Mouse (Mus musculus) urinary bladder, adult 2 months (tissue): Measurements from ENCODE around the gene Adh5. TPM values are rescaled to one million over a fixed set of nuclear protein-coding genes. Genes with fewer than 3 reads are reported as not detected.
A peak's percentile ranks its signal among the peaks of the same experiment; 100 is the strongest.

Experiments
- DNase-seq: peaks from one replicate; pipeline ENCODE4 v3.0.0; 2022; ENCODE audit warnings: low spot score
- polyA plus RNA-seq: library from polyadenylated mRNA; depleted of rRNA; stranded (reverse); fragments of >200 nt; gene quantifications from 2 replicates; pipeline ENCODE4 v1.2.3, GENCODE M21; 2012; rRNA removed

Gene Adh5
- polyA plus RNA-seq, result 91.0 and 96.9 TPM in 2 replicates

- DNase-seq, result peak; percentile 78
Observed at GRCm38 (mm10) chr3:138442612-138443464, at the start of gene Adh5. Gene Adh5 (plus strand): TSS chr3:138443093.

GRCm38 (mm10) chr3:138404872-138405271, 38.0 kb upstream of the Adh5 start:
- DNase-seq, result no peak

DNA sequence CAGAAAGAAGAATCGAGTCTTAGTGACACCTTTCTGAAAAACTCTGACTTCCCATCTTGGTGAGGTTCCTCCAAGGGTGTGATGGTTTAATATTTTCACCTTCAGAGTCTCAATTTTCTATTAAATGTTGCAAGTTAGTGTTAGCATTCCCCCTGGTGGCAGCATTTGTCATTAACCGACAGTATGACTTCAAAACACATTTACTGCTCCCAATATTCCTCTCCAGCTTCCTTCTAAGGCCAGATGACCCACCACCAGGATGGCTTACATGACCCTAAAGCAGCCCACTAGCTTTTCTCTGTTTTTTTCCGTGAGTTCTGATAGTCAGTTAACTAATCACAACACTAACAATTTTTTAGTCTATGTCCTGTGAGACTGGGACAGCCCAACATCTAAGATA, 37.6 kb upstream of the Adh5 start:
- DNase-seq, result no peak

- no peak for DNase-seq
Observed at GRCm38 (mm10) chr3:138405840-138406239, 37.1 kb upstream of the Adh5 start.

DNA sequence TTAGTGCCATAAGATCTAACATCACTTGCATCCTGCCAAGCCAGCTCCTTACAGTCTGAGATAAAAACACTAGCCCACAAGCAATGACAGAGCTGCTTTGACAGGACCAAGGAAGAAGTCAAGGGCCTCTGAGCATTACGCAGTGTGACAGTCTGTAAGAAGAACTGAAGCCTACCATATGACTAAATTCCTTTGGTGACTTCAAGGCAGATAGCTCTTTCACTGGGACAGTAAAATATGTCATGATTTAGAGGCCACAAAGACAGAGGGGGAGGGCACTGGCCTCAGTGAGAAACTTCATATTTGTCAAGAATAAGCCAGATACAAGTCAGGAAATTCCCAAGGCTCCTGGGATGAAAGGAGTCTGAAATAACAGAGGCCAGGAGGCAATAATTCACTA, 35.0 kb upstream of the Adh5 start:
- no peak for DNase-seq

DNA sequence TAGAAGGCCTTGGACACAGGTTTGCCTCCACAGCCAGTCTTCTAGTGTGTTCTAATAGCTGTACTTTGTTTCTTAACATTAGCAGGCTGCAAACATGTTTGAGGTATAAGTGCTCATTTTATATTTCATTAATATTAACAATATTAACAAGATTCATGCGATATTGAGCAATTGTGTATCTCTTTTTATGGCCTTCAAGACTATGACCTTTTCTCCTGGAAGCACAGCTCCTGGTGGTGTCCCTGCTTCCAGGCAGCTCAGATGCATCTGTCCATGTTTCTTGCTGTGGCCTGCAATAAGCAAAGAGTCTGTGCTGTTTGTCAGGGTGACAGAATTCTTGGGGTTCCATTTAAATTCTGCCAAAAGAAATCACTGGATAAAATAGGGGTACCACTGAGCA, 33.3 kb upstream of the Adh5 start:
- DNase-seq, result no peak

DNA sequence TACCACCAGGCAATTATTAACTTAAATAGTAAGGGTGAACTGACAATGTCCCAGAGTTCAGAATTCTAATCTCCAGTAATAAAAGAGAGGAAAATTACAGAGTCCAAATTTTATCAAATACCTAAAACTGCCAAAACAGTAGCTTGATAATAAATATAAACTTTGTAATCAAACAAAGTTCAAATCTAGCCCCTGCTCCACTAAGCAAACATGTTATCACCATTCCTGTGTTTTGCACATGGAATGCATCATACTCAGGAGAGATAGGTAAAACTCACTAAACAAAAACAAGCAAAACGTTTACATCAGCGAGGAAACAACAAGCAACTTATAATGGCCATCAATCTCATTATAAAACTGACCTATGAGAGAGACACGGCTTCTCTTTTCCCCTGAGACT, 32.7 kb upstream of the Adh5 start:
- DNase-seq, result no peak

GRCm38 (mm10) chr3:138415121-138415690, 27.7 kb upstream of the Adh5 start, which contains the start of gene Adh4:
Gene Adh4 (plus strand): TSS chr3:138415466.
- DNase-seq, result no peak

DNA sequence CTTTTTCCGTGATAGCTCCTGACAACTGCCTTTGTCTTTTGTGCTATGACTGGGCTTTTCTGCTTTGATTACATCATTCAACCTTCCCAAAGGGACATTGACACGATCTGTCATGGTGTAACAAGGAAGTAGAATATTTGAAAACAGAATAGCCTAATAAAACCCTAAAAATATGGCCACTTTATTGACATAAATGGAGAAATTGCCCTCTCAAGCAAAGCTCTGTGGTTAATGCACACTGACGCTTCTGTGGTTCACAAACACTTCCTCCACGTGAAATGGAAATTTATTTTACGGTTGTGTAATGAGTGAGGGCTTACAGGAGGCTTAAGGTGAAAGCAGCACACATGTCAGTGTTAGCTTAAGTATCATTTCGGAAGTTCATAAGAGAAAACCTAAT, 23.5 kb upstream of the Adh5 start:
- DNase-seq, result no peak

GRCm38 (mm10) chr3:138420385-138420784, 22.5 kb upstream of the Adh5 start:
- DNase-seq, result no peak

GRCm38 (mm10) chr3:138423664-138424063, 19.2 kb upstream of the Adh5 start:
- no peak for DNase-seq

GRCm38 (mm10) chr3:138424247-138424646, 18.6 kb upstream of the Adh5 start:
- no peak for DNase-seq

DNA sequence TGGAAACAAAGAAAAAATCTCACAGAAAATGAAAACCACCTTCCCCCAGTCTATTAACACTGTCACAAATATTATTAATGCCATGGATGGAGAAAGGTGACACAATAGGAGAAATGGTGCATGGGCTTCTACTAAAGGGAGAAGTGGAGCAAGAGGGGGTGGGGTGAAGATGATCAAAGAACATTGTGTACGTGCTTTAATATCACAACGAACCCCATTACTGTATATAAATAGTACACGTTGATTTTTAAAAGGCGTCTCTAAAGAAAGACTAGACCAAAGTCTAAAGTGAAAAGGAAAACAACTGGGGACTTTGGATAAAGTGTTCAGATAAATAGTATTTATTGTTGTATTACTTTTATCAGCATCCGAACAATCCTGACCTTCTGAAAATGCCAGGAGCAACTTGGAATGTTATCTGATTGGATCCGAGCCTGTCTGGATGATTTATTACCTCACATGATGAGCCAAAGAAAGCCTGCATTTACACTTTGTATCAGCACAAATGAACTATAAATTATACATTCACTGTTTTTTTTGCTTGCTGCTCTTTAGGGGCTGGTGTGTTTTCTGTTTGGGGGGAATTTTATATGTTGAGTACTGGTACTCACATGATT, 12.4 kb upstream of the Adh5 start:
- no peak for DNase-seq

DNA sequence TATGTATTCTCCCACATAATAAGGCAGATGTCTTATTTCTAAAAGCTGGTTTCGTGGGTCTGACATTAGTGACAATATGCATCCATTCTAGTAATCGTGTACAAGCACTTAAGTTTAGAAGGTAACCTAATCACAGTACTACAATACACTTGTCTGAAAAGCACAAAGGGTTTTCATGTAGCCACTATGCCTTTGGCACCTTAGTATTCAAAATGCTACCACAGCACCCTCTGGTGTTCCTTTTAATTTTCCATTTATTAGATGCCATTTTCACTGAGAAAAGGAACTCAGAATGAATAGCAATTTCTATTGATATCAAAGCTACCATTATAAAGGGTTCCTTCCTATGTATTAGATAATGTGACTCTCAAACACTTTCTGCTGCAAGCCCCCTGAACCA, 11.1 kb upstream of the Adh5 start:
- DNase-seq, result no peak

DNA sequence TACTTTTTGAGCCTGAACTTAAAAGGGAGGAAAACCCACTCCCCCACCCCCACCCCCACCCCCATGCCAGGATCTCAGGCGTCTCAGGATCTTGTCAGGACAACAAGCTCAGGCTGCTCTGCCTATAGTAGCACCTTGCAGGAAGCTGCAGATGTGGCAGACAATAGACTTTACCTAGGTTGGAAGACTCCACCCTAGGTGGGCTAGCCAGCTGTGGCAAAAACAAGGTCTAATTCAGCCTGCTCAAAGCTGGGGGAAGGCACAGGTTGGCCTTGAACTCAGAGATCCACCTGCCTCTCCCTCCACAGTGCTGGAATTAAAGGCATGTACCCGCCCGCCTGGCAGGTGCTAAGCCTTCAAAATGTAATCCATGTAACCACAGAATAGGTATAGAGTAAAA, 4.2 kb upstream of the Adh5 start:
- DNase-seq, result no peak

DNA sequence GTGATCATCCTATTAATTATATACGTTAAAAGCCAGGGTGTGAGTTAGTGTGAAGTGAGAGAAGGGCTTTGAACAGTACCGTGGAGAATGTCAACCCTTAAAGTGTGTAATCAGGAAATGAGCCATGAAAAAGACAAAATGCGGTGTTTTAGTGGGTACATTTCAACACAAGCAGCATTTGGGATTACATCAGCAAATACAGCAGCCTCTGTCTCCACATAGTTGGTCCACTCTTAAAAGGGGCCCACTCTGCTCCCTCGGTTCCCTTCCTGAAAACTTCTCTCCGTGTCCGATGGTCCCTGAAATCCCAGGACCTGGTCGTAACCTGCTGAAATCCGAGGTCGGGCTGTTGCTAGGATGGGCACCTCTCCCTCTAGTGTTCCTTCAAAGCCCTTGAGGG, 690 bp upstream of the Adh5 start:
- no peak for DNase-seq

- DNase-seq, result no peak
Observed at GRCm38 (mm10) chr3:138443465-138443771, 525 bp downstream of the Adh5 start.

DNA sequence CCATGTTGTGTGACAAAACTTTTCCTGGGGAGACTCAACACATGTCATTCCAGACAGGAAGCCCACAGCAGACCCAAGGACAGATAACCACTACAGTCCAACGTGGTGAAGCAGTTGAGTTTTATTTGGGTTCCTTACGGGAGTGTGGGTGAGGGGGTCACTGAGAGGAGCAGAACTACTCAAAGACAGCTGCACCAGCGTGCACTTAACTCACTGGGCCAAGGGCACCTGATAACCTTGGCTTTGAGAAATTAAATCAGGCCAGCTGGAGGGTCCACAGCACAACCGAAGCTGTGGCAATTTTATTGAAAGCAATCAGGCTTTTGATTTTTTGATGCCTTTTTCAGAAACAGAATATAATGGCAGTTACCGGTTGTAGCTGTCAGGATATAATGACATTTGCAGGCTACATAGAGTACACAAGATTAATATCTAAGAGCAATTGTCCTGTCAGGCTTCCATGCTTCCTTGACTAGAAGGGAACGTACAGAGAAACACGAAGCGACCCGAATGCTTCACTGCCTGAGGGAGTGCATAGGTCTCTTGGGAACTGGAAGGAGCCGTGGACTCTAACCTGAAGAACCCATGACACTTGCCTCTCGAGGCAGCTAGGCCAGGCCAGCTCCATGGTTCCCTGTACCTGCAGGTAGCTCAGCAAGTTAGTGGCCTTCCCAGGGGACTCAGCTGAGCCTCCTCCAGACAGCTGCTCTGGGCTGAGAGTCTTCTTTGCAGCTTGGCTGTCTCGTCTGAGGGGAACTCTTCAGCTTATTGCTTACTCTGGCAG, 5.4 kb downstream of the Adh5 start:
- no peak for DNase-seq

GRCm38 (mm10) chr3:138452169-138452568, 9.3 kb downstream of the Adh5 start:
- DNase-seq, result no peak

DNA sequence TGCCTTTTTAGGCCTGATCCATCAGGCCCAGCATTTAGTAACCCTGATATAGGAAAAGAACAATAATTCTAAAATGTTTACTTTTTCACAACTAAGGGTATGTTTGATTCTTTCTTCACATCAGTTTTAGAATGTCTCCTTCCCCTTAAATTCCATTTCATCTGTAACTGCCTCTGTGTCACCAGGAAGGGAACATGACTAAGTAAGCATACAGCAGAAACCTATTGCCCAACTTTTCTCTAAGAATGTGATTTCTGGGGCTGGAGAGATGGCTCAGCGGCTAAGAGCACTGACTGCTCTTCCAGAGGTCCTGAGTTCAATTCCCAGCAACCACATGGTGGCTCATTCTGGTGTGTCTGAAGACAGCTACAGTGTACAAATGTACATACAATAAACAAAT, 11.3 kb downstream of the Adh5 start:
- no peak for DNase-seq

DNA sequence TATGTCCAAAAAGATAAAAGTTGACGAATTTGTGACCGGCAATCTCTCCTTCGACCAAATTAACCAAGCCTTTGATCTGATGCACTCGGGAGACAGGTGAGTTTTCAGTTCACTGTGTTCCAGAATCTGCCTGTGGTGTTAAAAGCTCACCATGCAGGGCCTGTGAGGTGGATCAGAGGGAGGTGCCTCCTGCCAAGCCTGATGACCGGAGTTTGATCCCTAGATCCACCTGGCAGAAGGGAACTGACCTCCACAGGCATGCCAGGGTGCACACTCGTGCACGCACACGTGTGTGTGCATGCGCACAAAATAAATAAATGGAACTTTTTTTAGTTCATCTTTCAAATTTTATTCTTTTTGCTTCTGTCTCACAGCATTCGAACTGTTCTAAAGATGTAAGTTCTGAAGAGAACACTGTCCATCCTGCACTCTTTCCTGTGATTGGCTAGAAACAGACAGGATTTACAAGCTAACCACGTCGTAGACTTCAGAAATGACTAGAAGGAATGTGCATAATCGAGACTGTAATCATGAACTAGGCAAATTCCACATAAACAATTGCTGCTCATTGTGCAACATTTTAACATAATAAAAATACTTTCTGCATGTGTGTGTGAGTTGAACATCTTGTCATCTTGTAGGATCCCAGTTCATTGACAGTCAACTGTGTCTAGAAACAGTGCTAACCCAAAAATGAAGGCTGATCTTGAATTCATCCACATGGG, 12.0 kb downstream of the Adh5 start:
- DNase-seq, result no peak

GRCm38 (mm10) chr3:138458441-138458840, 15.5 kb downstream of the Adh5 start:
- no peak for DNase-seq
